Mouse (Mus musculus): Measurements from ENCODE around the gene Rho.

Rho gene

GRCm38 (mm10) chr6:115915601-115916445, 15.7 kb upstream of the Rho start:
- DNase-seq (ENCODE audit: low spot score in 2 of 2): no peak

- DNase-seq (ENCODE audit: low spot score in 2 of 2): no peak
Observed at GRCm38 (mm10) chr6:115916611-115917010, 14.9 kb upstream of the Rho start.

GRCm38 (mm10) chr6:115918615-115919014, 12.9 kb upstream of the Rho start:
- DNase-seq (ENCODE audit: low spot score in 2 of 2): no peak

GRCm38 (mm10) chr6:115919876-115920275, 11.7 kb upstream of the Rho start:
- no peak for DNase-seq (ENCODE audit: low spot score in 2 of 2)

GRCm38 (mm10) chr6:115924829-115925228, 6.7 kb upstream of the Rho start:
- no peak for DNase-seq (ENCODE audit: low spot score in 2 of 2)

GRCm38 (mm10) chr6:115926416-115926815, 5.1 kb upstream of the Rho start:
- DNase-seq (ENCODE audit: low spot score in 2 of 2): no peak

- no peak for DNase-seq (ENCODE audit: low spot score in 2 of 2)
Observed at GRCm38 (mm10) chr6:115927292-115928242, 4.0 kb upstream of the Rho start.

- no peak for DNase-seq (ENCODE audit: low spot score in 2 of 2)
Observed at GRCm38 (mm10) chr6:115930018-115930417, 1.5 kb upstream of the Rho start.

- no peak for DNase-seq (ENCODE audit: low spot score in 2 of 2)
Observed at GRCm38 (mm10) chr6:115932391-115932790, 843 bp downstream of the Rho start.

GRCm38 (mm10) chr6:115935544-115935943, 4.0 kb downstream of the Rho start:
- DNase-seq (ENCODE audit: low spot score in 2 of 2): no peak

- DNase-seq (ENCODE audit: low spot score in 2 of 2): no peak
Observed at GRCm38 (mm10) chr6:115938011-115938410, 6.5 kb downstream of the Rho start.

- DNase-seq (ENCODE audit: low spot score in 2 of 2): no peak
Observed at GRCm38 (mm10) chr6:115938798-115939197, 7.2 kb downstream of the Rho start.

- no peak for DNase-seq (ENCODE audit: low spot score in 2 of 2)
Observed at GRCm38 (mm10) chr6:115940603-115941002, 9.1 kb downstream of the Rho start.

GRCm38 (mm10) chr6:115941128-115941527, 9.6 kb downstream of the Rho start:
- DNase-seq (ENCODE audit: low spot score in 2 of 2): peak; percentile 36 to 42

GRCm38 (mm10) chr6:115943498-115944427, 12.2 kb downstream of the Rho start:
- no peak for DNase-seq (ENCODE audit: low spot score in 2 of 2)

GRCm38 (mm10) chr6:115944638-115945037, 13.1 kb downstream of the Rho start, which contains the start of gene H1foo:
Gene H1foo (plus strand): TSS chr6:115944938.
- no peak for DNase-seq (ENCODE audit: low spot score in 2 of 2)

GRCm38 (mm10) chr6:115945633-115946032, 14.1 kb downstream of the Rho start:
- DNase-seq (ENCODE audit: low spot score in 2 of 2): no peak

- DNase-seq (ENCODE audit: low spot score in 2 of 2): no peak
Observed at GRCm38 (mm10) chr6:115946389-115946788, 14.8 kb downstream of the Rho start.

- DNase-seq (ENCODE audit: low spot score in 2 of 2): no peak
Observed at GRCm38 (mm10) chr6:115954506-115955074, 23.0 kb downstream of the Rho start.

- no peak for DNase-seq (ENCODE audit: low spot score in 2 of 2)
Observed at GRCm38 (mm10) chr6:115955169-115955568, 23.6 kb downstream of the Rho start.

- no peak for DNase-seq (ENCODE audit: low spot score in 2 of 2)
Observed at GRCm38 (mm10) chr6:115955664-115956063, 24.1 kb downstream of the Rho start.

Data from thymus, postnatal 10 days (tissue).